Comparison of ENCODE assay signal across 9 mouse cellular contexts in genomic region chr6:140297969-140298554, GRCm38 (mm10).
DNase-seq lines count a peak whose midpoint lies in the region; ATAC-seq and TF ChIP-seq lines count a peak whose summit lies in the region.
"Had no signal": no experiment of that assay in that cellular context is flagged by ENCODE, and none has a peak within 500 bp of the region (broad histone marks: within the 10 kb centered on the region; RNA-seq: fewer than 3 reads in every experiment).

No protein-coding gene starts in this region.

- TF ChIP-seq CTCF in forebrain, postnatal 0 days (IDR thresholded peaks at IDR 0.05; ENCODE audit: low read depth) = peak; percentile 19; the same call in 1 of the 2 replicates
- no peak for TF ChIP-seq CTCF in intestine, postnatal 0 days (IDR thresholded peaks at IDR 0.05; ENCODE audit: low read depth)

- DNase-seq in heart, postnatal 4 days = peak; percentile 14
- DNase-seq in heart, postnatal 25 days (ENCODE audit: low spot score) = no peak
- peak; percentile 69 for DNase-seq in R1 (ENCODE audit: low read depth, low spot score)
- DNase-seq in forebrain, postnatal 0 days = peak; percentile 58
- DNase-seq in thymus, postnatal 25 days = no peak
- no peak for DNase-seq in adrenal gland, postnatal 10 days
- DNase-seq: gastrocnemius, postnatal 14 days had no signal

- no peaks in the 10 kb centered on the region for H3K36me3 ChIP-seq in forebrain, postnatal 0 days (ENCODE audit: insufficient read depth)
- H3K36me3 ChIP-seq in midbrain, embryonic 12.5 days = no peaks in the 10 kb centered on the region
- no peaks in the 10 kb centered on the region for H3K36me3 ChIP-seq in intestine, postnatal 0 days (ENCODE audit: control insufficient read depth, insufficient read depth)

- no peaks in the 10 kb centered on the region for H3K27me3 ChIP-seq in forebrain, postnatal 0 days (ENCODE audit: insufficient read depth, low read length)
- H3K27me3 ChIP-seq in midbrain, embryonic 12.5 days = no peaks in the 10 kb centered on the region
- no peaks in the 10 kb centered on the region for H3K27me3 ChIP-seq in intestine, postnatal 0 days (replicated peaks; ENCODE audit: control insufficient read depth, insufficient read depth, low read length)

- H3K4me2 ChIP-seq in forebrain, postnatal 0 days (ENCODE audit: low read depth) = peak overlapping the region; percentile 4; the same call in 1 of the 2 replicates
- H3K4me2 ChIP-seq in midbrain, embryonic 12.5 days (replicated peaks) = no peak overlapping the region
- no peak overlapping the region for H3K4me2 ChIP-seq in intestine, postnatal 0 days (replicated peaks; ENCODE audit: low read depth)

- no peak overlapping the region for H3K27ac ChIP-seq in forebrain, postnatal 0 days (ENCODE audit: low read depth, low read length)
- no peak overlapping the region; the same call in 1 of the 2 replicates for H3K27ac ChIP-seq in midbrain, embryonic 12.5 days (replicated peaks)
- H3K27ac ChIP-seq in intestine, postnatal 0 days (ENCODE audit: low read depth, low read length) = no peak overlapping the region

- peak; percentile 83 for ATAC-seq in forebrain, postnatal 0 days
- ATAC-seq in midbrain, embryonic 12.5 days (ENCODE audit: low FRiP score, low read depth) = peak; percentile 28; the same call in 1 of the 2 replicates
- ATAC-seq in intestine, postnatal 0 days = no peak

- H3K4me1 ChIP-seq in forebrain, postnatal 0 days (ENCODE audit: insufficient read depth) = no peaks in the 10 kb centered on the region
- no peaks in the 10 kb centered on the region for H3K4me1 ChIP-seq in midbrain, embryonic 12.5 days
- no peaks in the 10 kb centered on the region for H3K4me1 ChIP-seq in intestine, postnatal 0 days (replicated peaks; ENCODE audit: control insufficient read depth, insufficient read depth, low read length)

- H3K4me3 ChIP-seq in forebrain, postnatal 0 days (ENCODE audit: low read depth, low read length) = no peak overlapping the region
- H3K4me3 ChIP-seq in midbrain, embryonic 12.5 days = no peak overlapping the region
- H3K4me3 ChIP-seq in intestine, postnatal 0 days (ENCODE audit: low read depth, low read length) = no peak overlapping the region

- no peak overlapping the region for H3K9ac ChIP-seq in forebrain, postnatal 0 days
- H3K9ac ChIP-seq in midbrain, embryonic 12.5 days (replicated peaks) = no peak overlapping the region
- no peak overlapping the region for H3K9ac ChIP-seq in intestine, postnatal 0 days (ENCODE audit: low read depth, low read length)

- intact Hi-C loops in heart, postnatal 25 days (cut with DNase I) = no loop called here

- 33% methylated on average over 14 of the region's 14 CpGs for WGBS in forebrain, postnatal 0 days
- 73% methylated on average over 14 of the region's 14 CpGs for WGBS in midbrain, embryonic 12.5 days
- WGBS in intestine, postnatal 0 days = 75% methylated on average over 14 of the region's 14 CpGs

- no peaks in the 10 kb centered on the region for H3K9me3 ChIP-seq in forebrain, postnatal 0 days (ENCODE audit: low read length)
- no peaks in the 10 kb centered on the region for H3K9me3 ChIP-seq in midbrain, embryonic 12.5 days
- H3K9me3 ChIP-seq in intestine, postnatal 0 days (ENCODE audit: control insufficient read depth) = no peaks in the 10 kb centered on the region

Comparison
In these comparisons a context has a peak if more than half of its experiments do, and no peak if none do; other contexts are left out.
1. DNase-seq: peak in heart, postnatal 4 days (single experiment), R1 (single experiment) and forebrain, postnatal 0 days (single experiment); none in heart, postnatal 25 days (single experiment), thymus, postnatal 25 days (single experiment) and adrenal gland, postnatal 10 days (single experiment).